Mouse (Mus musculus): ENCODE results near the gene Rab1a. TPM values are rescaled to one million over a fixed set of nuclear protein-coding genes. Genes with fewer than 3 reads are reported as not detected.
"Not testable (repeated sequence)": the region's sequence is repeated elsewhere in the genome, so short reads cannot be mapped to it uniquely, and the experiment has no call there.

The Rab1a gene
- polyA plus RNA-seq (2015; fragmentation: Nextera tagmentation; extraction: Ambion mirVana): 93.3 and 96.9 TPM in 2 replicates

DNA sequence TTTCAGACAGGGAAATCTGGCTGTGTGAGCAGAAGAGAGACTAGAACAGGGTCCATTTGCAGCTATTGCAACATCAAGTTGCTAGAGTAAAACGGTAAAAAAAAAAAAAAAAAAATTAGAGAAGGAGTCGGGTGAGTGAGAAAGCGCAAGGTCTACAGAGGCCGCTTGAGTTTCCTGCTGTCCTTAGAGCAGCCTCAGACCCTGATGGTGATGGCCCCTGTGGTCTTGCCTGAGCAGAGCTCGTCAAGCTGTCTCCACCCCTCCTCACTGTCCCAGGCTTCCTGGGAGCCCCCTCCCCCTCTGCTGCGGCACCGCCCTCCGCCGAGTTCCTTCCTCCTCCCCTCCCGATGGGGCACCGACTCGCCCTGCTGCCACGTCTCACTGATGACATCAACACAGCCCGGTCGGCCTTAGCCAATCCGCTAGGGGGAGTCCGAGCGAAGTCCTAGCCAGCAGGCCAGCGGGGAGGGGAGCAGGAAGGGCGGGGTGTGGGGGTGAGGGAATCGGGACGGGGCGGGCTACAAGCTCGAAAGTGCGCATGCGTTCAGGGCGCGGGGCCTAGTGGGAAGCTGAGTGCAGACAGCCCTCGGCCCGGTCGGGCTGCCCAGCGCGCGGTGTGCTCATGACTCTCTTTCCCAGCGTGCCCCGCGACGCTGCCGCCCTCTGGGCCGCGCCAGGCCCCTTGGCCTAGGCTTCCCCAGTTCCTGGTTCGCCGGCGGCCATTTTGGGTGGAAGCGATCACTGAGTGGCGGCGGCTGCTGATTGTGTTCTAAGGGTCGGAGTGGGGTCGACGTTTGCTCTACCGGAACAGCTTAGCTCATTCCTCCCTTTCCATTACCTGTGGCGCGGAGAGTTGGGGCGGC, at the start of gene Rab1a:
Gene Rab1a, plus strand, starts transcription at position 720 of the 863 bp plus-strand sequence.
- Histone ChIP-seq H3K9ac (ENCODE audit: low read depth, low read length) (peak within 1 kb of the TSS; percentile 100), H3K27me3 (ENCODE audit: control insufficient read depth, insufficient read depth, low read depth, low read length) (no peaks in the 10 kb centered on the region), H3K4me1 (ENCODE audit: control insufficient read depth, low read depth, low read length) (peaks cover 20% of the 10 kb centered on the region), H3K27ac (ENCODE audit: low read length) (peak within 1 kb of the TSS; percentile 93), H3K9me3 (replicated peaks; ENCODE audit: control insufficient read depth, low read length) (no peaks in the 10 kb centered on the region), H3K36me3 (ENCODE audit: control insufficient read depth, insufficient read depth) (no peaks in the 10 kb centered on the region), H3K4me2 (ENCODE audit: low read depth, low read length) (peak within 1 kb of the TSS; percentile 80), H3K4me3 (ENCODE audit: low read depth, low read length) (peak within 1 kb of the TSS; percentile 100)
- under 1% methylated on average over 54 of the region's 54 CpGs for whole genome bisulfite sequencing (ENCODE audit: insufficient replicate concordance)
- ATAC-seq (ENCODE audit: low read depth): peak; percentile 94

GRCm38 (mm10) chr11:20152107-20152901, 48.9 kb upstream of the Rab1a start:
- no peak for ATAC-seq (ENCODE audit: low read depth)

GRCm38 (mm10) chr11:20153542-20153941, 47.7 kb upstream of the Rab1a start:
- H3K9ac ChIP-seq (ENCODE audit: low read depth, low read length); H3K9me3 ChIP-seq (replicated peaks; ENCODE audit: control insufficient read depth, low read length); H3K4me3 ChIP-seq (ENCODE audit: low read depth, low read length); ATAC-seq (ENCODE audit: low read depth); H3K36me3 ChIP-seq (ENCODE audit: control insufficient read depth, insufficient read depth); H3K4me2 ChIP-seq (ENCODE audit: low read depth, low read length); H3K27me3 ChIP-seq (ENCODE audit: control insufficient read depth, insufficient read depth, low read depth, low read length); H3K27ac ChIP-seq (ENCODE audit: low read length); H3K4me1 ChIP-seq (ENCODE audit: control insufficient read depth, low read depth, low read length): not testable (repeated sequence)
- WGBS (ENCODE audit: insufficient replicate concordance): 63% methylated on average over 5 of the region's 5 CpGs

More at GRCm38 (mm10) chr11:20152107-20152901, 48.9 kb upstream of the Rab1a start:
- H3K27me3 ChIP-seq (ENCODE audit: control insufficient read depth, insufficient read depth, low read depth, low read length): no peaks in the 10 kb centered on the region
- H3K9me3 ChIP-seq (replicated peaks; ENCODE audit: control insufficient read depth, low read length): no peaks in the 10 kb centered on the region
- H3K4me1 ChIP-seq (ENCODE audit: control insufficient read depth, low read depth, low read length): no peaks in the 10 kb centered on the region
- no peak overlapping the region for H3K27ac ChIP-seq (ENCODE audit: low read length)
- no peak overlapping the region for H3K4me3 ChIP-seq (ENCODE audit: low read depth, low read length)
- H3K9ac ChIP-seq (ENCODE audit: low read depth, low read length): no peak overlapping the region
- H3K36me3 ChIP-seq (ENCODE audit: control insufficient read depth, insufficient read depth): no peaks in the 10 kb centered on the region
- H3K4me2 ChIP-seq (ENCODE audit: low read depth, low read length): no peak overlapping the region
- WGBS (ENCODE audit: insufficient replicate concordance): 59% methylated on average over 4 of the region's 4 CpGs

GRCm38 (mm10) chr11:20158879-20159278, 42.4 kb upstream of the Rab1a start:
- Histone ChIP-seq H3K9ac (ENCODE audit: low read depth, low read length) (no peak overlapping the region), H3K27me3 (ENCODE audit: control insufficient read depth, insufficient read depth, low read depth, low read length) (no peaks in the 10 kb centered on the region), H3K4me1 (ENCODE audit: control insufficient read depth, low read depth, low read length) (no peaks in the 10 kb centered on the region), H3K36me3 (ENCODE audit: control insufficient read depth, insufficient read depth) (no peaks in the 10 kb centered on the region), H3K4me2 (ENCODE audit: low read depth, low read length) (no peak overlapping the region), H3K9me3 (replicated peaks; ENCODE audit: control insufficient read depth, low read length) (no peaks in the 10 kb centered on the region), H3K4me3 (ENCODE audit: low read depth, low read length) (no peak overlapping the region), H3K27ac (ENCODE audit: low read length) (no peak overlapping the region)
- ATAC-seq (ENCODE audit: low read depth): no peak

GRCm38 (mm10) chr11:20164979-20165867, 36.0 kb upstream of the Rab1a start:
- Histone ChIP-seq H3K4me3 (ENCODE audit: low read depth, low read length) (no peak overlapping the region), H3K4me2 (ENCODE audit: low read depth, low read length) (no peak overlapping the region), H3K9me3 (replicated peaks; ENCODE audit: control insufficient read depth, low read length) (no peaks in the 10 kb centered on the region), H3K36me3 (ENCODE audit: control insufficient read depth, insufficient read depth) (no peaks in the 10 kb centered on the region), H3K27me3 (ENCODE audit: control insufficient read depth, insufficient read depth, low read depth, low read length) (no peaks in the 10 kb centered on the region), H3K9ac (ENCODE audit: low read depth, low read length) (no peak overlapping the region), H3K4me1 (ENCODE audit: control insufficient read depth, low read depth, low read length) (no peaks in the 10 kb centered on the region), H3K27ac (ENCODE audit: low read length) (no peak overlapping the region)
- no peak for ATAC-seq (ENCODE audit: low read depth)
- 48% methylated on average over 4 of the region's 4 CpGs for WGBS (ENCODE audit: insufficient replicate concordance)

GRCm38 (mm10) chr11:20165991-20166390, 35.2 kb upstream of the Rab1a start:
- WGBS (ENCODE audit: insufficient replicate concordance): 56% methylated on average over 4 of the region's 4 CpGs
- H3K27me3 ChIP-seq (ENCODE audit: control insufficient read depth, insufficient read depth, low read depth, low read length): no peaks in the 10 kb centered on the region
- no peak overlapping the region for H3K27ac ChIP-seq (ENCODE audit: low read length)
- no peaks in the 10 kb centered on the region for H3K9me3 ChIP-seq (replicated peaks; ENCODE audit: control insufficient read depth, low read length)
- ATAC-seq (ENCODE audit: low read depth): no peak
- H3K4me2 ChIP-seq (ENCODE audit: low read depth, low read length): no peak overlapping the region
- no peaks in the 10 kb centered on the region for H3K36me3 ChIP-seq (ENCODE audit: control insufficient read depth, insufficient read depth)
- H3K4me3 ChIP-seq (ENCODE audit: low read depth, low read length): no peak overlapping the region
- no peak overlapping the region for H3K9ac ChIP-seq (ENCODE audit: low read depth, low read length)
- no peaks in the 10 kb centered on the region for H3K4me1 ChIP-seq (ENCODE audit: control insufficient read depth, low read depth, low read length)

DNA sequence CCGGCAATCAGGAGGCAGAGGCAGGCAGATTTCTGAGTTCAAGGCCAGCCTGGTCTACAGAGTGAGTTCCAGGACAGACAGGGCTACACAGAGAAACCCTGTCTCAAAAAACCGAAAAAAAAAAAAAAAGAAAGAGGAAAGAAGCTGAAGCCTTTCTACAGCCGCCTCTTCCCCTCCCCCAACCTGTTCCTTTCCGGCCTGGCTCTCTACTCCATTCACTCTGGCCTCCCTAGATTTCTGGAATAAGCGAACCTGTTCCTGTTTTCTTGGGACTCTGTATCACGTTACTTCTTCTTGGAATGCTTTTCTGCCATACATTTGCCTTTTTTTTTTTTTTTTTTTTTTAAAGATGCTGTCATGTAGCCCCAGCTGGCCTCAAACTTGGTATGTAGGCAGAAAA, 34.8 kb upstream of the Rab1a start:
- H3K36me3 ChIP-seq (ENCODE audit: control insufficient read depth, insufficient read depth); H3K4me1 ChIP-seq (ENCODE audit: control insufficient read depth, low read depth, low read length): not testable (repeated sequence)
- WGBS (ENCODE audit: insufficient replicate concordance): 55% methylated on average over 6 of the region's 6 CpGs

GRCm38 (mm10) chr11:20168972-20169371, 32.3 kb upstream of the Rab1a start:
- 46% methylated on average over 11 of the region's 11 CpGs for WGBS (ENCODE audit: insufficient replicate concordance)
- ATAC-seq (ENCODE audit: low read depth): no peak
- H3K9ac ChIP-seq (ENCODE audit: low read depth, low read length): no peak overlapping the region
- H3K4me1 ChIP-seq (ENCODE audit: control insufficient read depth, low read depth, low read length): no peaks in the 10 kb centered on the region
- H3K4me3 ChIP-seq (ENCODE audit: low read depth, low read length): no peak overlapping the region
- H3K36me3 ChIP-seq (ENCODE audit: control insufficient read depth, insufficient read depth): no peaks in the 10 kb centered on the region
- no peak overlapping the region for H3K4me2 ChIP-seq (ENCODE audit: low read depth, low read length)
- H3K9me3 ChIP-seq (replicated peaks; ENCODE audit: control insufficient read depth, low read length): no peaks in the 10 kb centered on the region
- no peak overlapping the region for H3K27ac ChIP-seq (ENCODE audit: low read length)
- H3K27me3 ChIP-seq (ENCODE audit: control insufficient read depth, insufficient read depth, low read depth, low read length): no peaks in the 10 kb centered on the region

More for the DNA sequence above, 34.8 kb upstream of the Rab1a start:
- H3K27me3 ChIP-seq (ENCODE audit: control insufficient read depth, insufficient read depth, low read depth, low read length); H3K9ac ChIP-seq (ENCODE audit: low read depth, low read length); H3K4me2 ChIP-seq (ENCODE audit: low read depth, low read length); H3K4me3 ChIP-seq (ENCODE audit: low read depth, low read length); H3K9me3 ChIP-seq (replicated peaks; ENCODE audit: control insufficient read depth, low read length); H3K27ac ChIP-seq (ENCODE audit: low read length); ATAC-seq (ENCODE audit: low read depth): not testable (repeated sequence)
